Comparison of ENCODE assay signal across 18 mouse cellular contexts in genomic region chr15:80910790-80911531, GRCm38 (mm10). TPM values are rescaled to one million over a fixed set of nuclear protein-coding genes. Genes with fewer than 3 reads are reported as not detected.
A peak's percentile ranks its signal among the peaks of the same experiment; 100 is the strongest.
DNase-seq lines count a peak whose midpoint lies in the region; ATAC-seq and TF ChIP-seq lines count a peak whose summit lies in the region.
"Had no signal": no experiment of that assay in that cellular context is flagged by ENCODE, and none has a peak within 500 bp of the region (broad histone marks: within the 10 kb centered on the region; RNA-seq: fewer than 3 reads in every experiment).

No protein-coding gene starts in this region.

- H3K4me1 ChIP-seq in stomach, embryonic 15.5 days = no peaks in the 10 kb centered on the region
- H3K4me1 ChIP-seq in stomach, postnatal 0 days (replicated peaks; ENCODE audit: control insufficient read depth, insufficient read depth) = no peaks in the 10 kb centered on the region
- H3K4me1 ChIP-seq in intestine, embryonic 16.5 days (ENCODE audit: control insufficient read depth, insufficient read depth, low read length) = no peaks in the 10 kb centered on the region
- peaks cover 11% of the 10 kb centered on the region for H3K4me1 ChIP-seq in liver, postnatal 0 days (ENCODE audit: insufficient read depth)
- no peaks in the 10 kb centered on the region for H3K4me1 ChIP-seq in hindbrain, embryonic 13.5 days (replicated peaks)
- H3K4me1 ChIP-seq: limb, embryonic 15.5 days had no signal

- no peak for TF ChIP-seq EP300 in stomach, postnatal 0 days (optimal IDR thresholded peaks at IDR 0.05)
- peak; percentile 81 for TF ChIP-seq EP300 in liver, postnatal 0 days (IDR thresholded peaks at IDR 0.05; ENCODE audit: low read depth)

- no peak overlapping the region for H3K27ac ChIP-seq in stomach, embryonic 15.5 days
- H3K27ac ChIP-seq in stomach, postnatal 0 days (replicated peaks) = no peak overlapping the region
- H3K27ac ChIP-seq in intestine, embryonic 16.5 days (ENCODE audit: low read length) = no peak overlapping the region
- H3K27ac ChIP-seq in liver, postnatal 0 days (ENCODE audit: low read depth) = no peak overlapping the region
- H3K27ac ChIP-seq in gastrocnemius, adult 2 months = no peak overlapping the region
- no peak overlapping the region for H3K27ac ChIP-seq in hindbrain, embryonic 13.5 days
- H3K27ac ChIP-seq: heart, embryonic 13.5 days; limb, embryonic 15.5 days had no signal

- H3K4me2 ChIP-seq in stomach, embryonic 15.5 days = no peak overlapping the region
- H3K4me2 ChIP-seq in stomach, postnatal 0 days (replicated peaks; ENCODE audit: low read depth) = no peak overlapping the region
- H3K4me2 ChIP-seq in intestine, embryonic 16.5 days (ENCODE audit: low read depth, low read length) = no peak overlapping the region
- H3K4me2 ChIP-seq in liver, postnatal 0 days (ENCODE audit: low read depth, low read length) = peak overlapping the region; percentile 19; the same call in 1 of the 2 replicates
- no peak overlapping the region for H3K4me2 ChIP-seq in hindbrain, embryonic 13.5 days
- H3K4me2 ChIP-seq: heart, embryonic 13.5 days; limb, embryonic 15.5 days had no signal

- intact Hi-C loops in gastrocnemius, adult 2 months (cut with DNase I) = no loop called here

- H3K9ac ChIP-seq in stomach, embryonic 15.5 days = no peak overlapping the region
- H3K9ac ChIP-seq in stomach, postnatal 0 days (ENCODE audit: low read length) = no peak overlapping the region
- no peak overlapping the region for H3K9ac ChIP-seq in intestine, embryonic 16.5 days (ENCODE audit: low read depth, low read length)
- H3K9ac ChIP-seq in liver, postnatal 0 days (replicated peaks) = no peak overlapping the region
- H3K9ac ChIP-seq in hindbrain, embryonic 13.5 days = no peak overlapping the region
- H3K9ac ChIP-seq: forebrain, postnatal 0 days; heart, embryonic 13.5 days; limb, embryonic 15.5 days had no signal

- H3K9me3 ChIP-seq in stomach, embryonic 15.5 days = no peaks in the 10 kb centered on the region
- no peaks in the 10 kb centered on the region for H3K9me3 ChIP-seq in stomach, postnatal 0 days (ENCODE audit: control insufficient read depth, low read length)
- H3K9me3 ChIP-seq in intestine, embryonic 16.5 days (ENCODE audit: control insufficient read depth, low read length) = no peaks in the 10 kb centered on the region
- H3K9me3 ChIP-seq in liver, postnatal 0 days (ENCODE audit: low read length) = no peaks in the 10 kb centered on the region
- H3K9me3 ChIP-seq in hindbrain, embryonic 13.5 days = no peaks in the 10 kb centered on the region
- H3K9me3 ChIP-seq: heart, embryonic 13.5 days; limb, embryonic 15.5 days had no signal

- H3K36me3 ChIP-seq in stomach, embryonic 15.5 days = peaks cover 37% of the 10 kb centered on the region
- H3K36me3 ChIP-seq in stomach, postnatal 0 days (ENCODE audit: control insufficient read depth, insufficient read depth, low read length) = peaks cover 10% of the 10 kb centered on the region
- H3K36me3 ChIP-seq in intestine, embryonic 16.5 days (ENCODE audit: control insufficient read depth, insufficient read depth, low read length) = peaks cover 12% of the 10 kb centered on the region; the same call in 1 of the 2 replicates
- peaks cover 67% of the 10 kb centered on the region for H3K36me3 ChIP-seq in liver, postnatal 0 days (replicated peaks; ENCODE audit: insufficient read depth, low read length)
- H3K36me3 ChIP-seq in hindbrain, embryonic 13.5 days = peaks cover 78% of the 10 kb centered on the region

- no peak for DNase-seq in stomach, postnatal 0 days (ENCODE audit: low spot score)
- no peak for DNase-seq in liver, postnatal 0 days
- DNase-seq in thymus, postnatal 36 days = no peak
- no peak for DNase-seq in gastrocnemius, adult 2 months
- DNase-seq: adrenal gland, postnatal 10 days; cerebellum, postnatal 14 days; forebrain, postnatal 0 days; gastrocnemius, postnatal 14 days; kidney, adult 18-20 months; kidney, postnatal 14 days; lung, postnatal 36 days; thymus, adult 2 months had no signal

- no peak overlapping the region for H3K4me3 ChIP-seq in stomach, embryonic 15.5 days (replicated peaks)
- no peak overlapping the region for H3K4me3 ChIP-seq in stomach, postnatal 0 days (ENCODE audit: low read depth, low read length)
- H3K4me3 ChIP-seq in intestine, embryonic 16.5 days (ENCODE audit: low read length) = no peak overlapping the region
- H3K4me3 ChIP-seq in liver, postnatal 0 days (ENCODE audit: low read depth, low read length) = no peak overlapping the region
- H3K4me3 ChIP-seq in gastrocnemius, adult 2 months = no peak overlapping the region
- no peak overlapping the region for H3K4me3 ChIP-seq in hindbrain, embryonic 13.5 days
- H3K4me3 ChIP-seq: heart, embryonic 13.5 days; limb, embryonic 15.5 days had no signal

- WGBS in stomach, embryonic 15.5 days = 87% methylated on average over 4 of the region's 4 CpGs
- 91% methylated on average over 4 of the region's 4 CpGs for WGBS in stomach, postnatal 0 days
- 79% methylated on average over 4 of the region's 4 CpGs for WGBS in intestine, embryonic 16.5 days
- 62% methylated on average over 4 of the region's 4 CpGs for WGBS in liver, postnatal 0 days (ENCODE audit: insufficient replicate concordance)
- WGBS in hindbrain, embryonic 13.5 days = 94% methylated on average over 4 of the region's 4 CpGs

- no peak for TF ChIP-seq CTCF in stomach, postnatal 0 days (IDR thresholded peaks at IDR 0.05; ENCODE audit: low read depth)
- no peak for TF ChIP-seq CTCF in liver, postnatal 0 days (IDR thresholded peaks at IDR 0.05; ENCODE audit: low read depth)
- TF ChIP-seq CTCF in gastrocnemius, adult 2 months (IDR thresholded peaks at IDR 0.05) = no peak

- peak; percentile 79; the same call in 1 of the 2 replicates for ATAC-seq in stomach, embryonic 15.5 days (ENCODE audit: insufficient read depth, low FRiP score, low read depth)
- no peak for ATAC-seq in stomach, postnatal 0 days (ENCODE audit: low FRiP score, low TSS enrichment)
- peak; percentile 79 for ATAC-seq in intestine, embryonic 16.5 days
- ATAC-seq in liver, postnatal 0 days = peak; percentile 91
- ATAC-seq in hindbrain, embryonic 13.5 days (ENCODE audit: low FRiP score) = no peak
- ATAC-seq: forebrain, postnatal 0 days; midbrain, embryonic 16.5 days had no signal

- H3K27me3 ChIP-seq in stomach, embryonic 15.5 days (replicated peaks) = no peaks in the 10 kb centered on the region
- no peaks in the 10 kb centered on the region for H3K27me3 ChIP-seq in stomach, postnatal 0 days (ENCODE audit: control insufficient read depth, insufficient read depth, low read length)
- no peaks in the 10 kb centered on the region for H3K27me3 ChIP-seq in intestine, embryonic 16.5 days (replicated peaks; ENCODE audit: control insufficient read depth, insufficient read depth, low read length)
- no peaks in the 10 kb centered on the region for H3K27me3 ChIP-seq in liver, postnatal 0 days (ENCODE audit: insufficient read depth, low read length)
- no peaks in the 10 kb centered on the region for H3K27me3 ChIP-seq in hindbrain, embryonic 13.5 days
- H3K27me3 ChIP-seq: heart, embryonic 13.5 days; limb, embryonic 15.5 days had no signal

RNA-seq across cellular contexts. Expression of gene Adsl, which starts 37.3 kb away (rescaled TPM):
- polyA plus RNA-seq in stomach, embryonic 15.5 days (2015; fragmentation: Nextera tagmentation; extraction: Ambion mirVana) = 147 and 178 TPM in 2 replicates
- polyA plus RNA-seq in stomach, postnatal 0 days (2015; fragmentation: Nextera tagmentation; extraction: Ambion mirVana) = 77.0 and 79.7 TPM in 2 replicates
- polyA plus RNA-seq in intestine, embryonic 16.5 days (2015; fragmentation: Nextera tagmentation; extraction: Ambion mirVana) = 143 and 166 TPM in 2 replicates
- polyA plus RNA-seq in liver, postnatal 0 days (2015; fragmentation: Nextera tagmentation; extraction: Ambion mirVana) = 28.9 and 37.0 TPM in 2 replicates
- total RNA-seq in gastrocnemius, adult 2 months (2021) = 100 to 1,000 TPM; 173 to 178 TPM
- polyA plus RNA-seq in hindbrain, embryonic 13.5 days (2015; fragmentation: Nextera tagmentation; extraction: Ambion mirVana) = 96.3 and 98.1 TPM in 2 replicates

Comparison
In these comparisons a context has a peak if more than half of its experiments do, and no peak if none do; other contexts are left out.
1. ATAC-seq: peak in stomach, embryonic 15.5 days (single experiment), intestine, embryonic 16.5 days (single experiment) and liver, postnatal 0 days (single experiment); none in stomach, postnatal 0 days (single experiment) and hindbrain, embryonic 13.5 days (single experiment).